Mouse (Mus musculus) heart, postnatal 0 days (tissue): ENCODE results near the gene Alkbh3.

ENCODE experiments used
- CTCF ChIP-seq: IDR thresholded peaks from 2 replicates; pipeline ENCODE4 v1.5.1; 2016; ENCODE audit warnings: antibody characterized with exemption, control low read depth, low read depth
- EP300 ChIP-seq: IDR thresholded peaks from 2 replicates; pipeline ENCODE4 v1.6.1; 2016; ENCODE audit warnings: antibody characterized with exemption, low read depth

DNA sequence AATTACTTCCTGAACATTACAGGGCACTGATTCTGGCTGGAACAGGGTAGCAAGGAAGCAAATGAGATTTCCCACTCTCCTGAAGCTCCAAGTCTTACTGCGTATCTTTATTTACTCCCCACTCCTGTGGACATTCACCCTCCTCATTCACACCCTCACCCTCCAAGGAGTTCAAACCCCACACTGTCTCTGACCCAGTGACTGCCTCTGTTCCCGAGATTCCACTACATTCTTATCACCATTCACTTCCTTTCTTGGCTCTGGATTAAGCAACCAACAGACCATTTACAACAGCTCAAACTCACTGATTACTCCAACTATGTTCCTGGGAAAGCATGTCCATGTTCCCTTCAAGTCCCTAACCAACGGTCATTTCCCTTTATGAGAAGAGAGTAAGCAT, 19.3 kb downstream of the Alkbh3 start:
- TF ChIP-seq CTCF (no peak), EP300 (no peak)
